Comparison of ENCODE assay signal across 21 mouse cellular contexts in genomic region chr17:62995316-62995715, GRCm38 (mm10).
DNase-seq lines count a peak whose midpoint lies in the region.
"Had no signal": no experiment of that assay in that cellular context is flagged by ENCODE, and none has a peak within 500 bp of the region (broad histone marks: within the 10 kb centered on the region; RNA-seq: fewer than 3 reads in every experiment).

No protein-coding gene starts in this region.

- intact Hi-C loops in left cerebral cortex, postnatal 4 days (cut with DNase I), result no loop called here

- peak; percentile 45 to 52 for DNase-seq in frontal cortex, adult 2 months (ENCODE audit: extremely low spot score in 1 of 2, low spot score in 1 of 2)
- DNase-seq in frontal cortex, postnatal 10 days (ENCODE audit: low spot score in 2 of 2), result no peak
- DNase-seq in left cerebral cortex, adult 11 months (ENCODE audit: low spot score), result peak; percentile 27
- DNase-seq in left cerebral cortex, postnatal 4 days, result no peak
- peak; percentile 41 to 52 for DNase-seq in right cerebral cortex, adult 2 months (ENCODE audit: low spot score in 2 of 2)
- no peak for DNase-seq in right cerebral cortex, postnatal 14 days
- DNase-seq in cerebellum, adult 18-20 months, result no peak
- DNase-seq: adrenal gland, adult 8-10 months; cerebellum, adult 9-11 months; embryo, embryonic 11 days; gastrocnemius, postnatal 25 days; heart, adult 2 months; heart, postnatal 14 days; kidney, adult 8-10 months; kidney, postnatal 4 days; liver; lung, adult 2 months; lung, postnatal 10 days; spleen, adult 18-20 months; thymus, adult 2 months; thymus, postnatal 36 days had no signal

Comparison
In these comparisons a context has a peak if more than half of its experiments do, and no peak if none do; other contexts are left out.
1. DNase-seq: peak in frontal cortex, adult 2 months (2 of 2), left cerebral cortex, adult 11 months (single experiment) and right cerebral cortex, adult 2 months (2 of 2); none in frontal cortex, postnatal 10 days (0 of 2), left cerebral cortex, postnatal 4 days (single experiment), right cerebral cortex, postnatal 14 days (single experiment) and cerebellum, adult 18-20 months (0 of 2).